Mouse (Mus musculus) intestine, embryonic 15.5 days (tissue): ENCODE data around the gene Fbxo2. TPM values are rescaled to one million over a fixed set of nuclear protein-coding genes. Genes with fewer than 3 reads are reported as not detected.
"Not testable (repeated sequence)": the region's sequence is repeated elsewhere in the genome, so short reads cannot be mapped to it uniquely, and the experiment has no call there.

Experiments used
- ATAC-seq: fragments of 200-750 bp; cut with Nextera tagmentation; 2 replicates; pipeline ENCODE4 v1.8.0; 2017; ENCODE audit warnings: moderate TSS enrichment, moderate library complexity
- H3K27ac ChIP-seq: fragments of 300-500 bp; sonication (generic); 2 replicates; pipeline ENCODE4 v1.5.1; 2015; ENCODE audit warnings: mild to moderate bottlenecking, inconsistent platforms
- H3K27me3 ChIP-seq: fragments of 300-500 bp; sonication (generic); replicated peaks from 2 replicates; pipeline ENCODE4 v1.6.1; 2015; ENCODE audit warnings: inconsistent platforms
- H3K36me3 ChIP-seq: fragments of 300-500 bp; sonication (generic); 2 replicates; pipeline ENCODE4 v1.6.1; 2015; ENCODE audit warnings: inconsistent platforms
- H3K4me1 ChIP-seq: fragments of 300-500 bp; sonication (generic); replicated peaks from 2 replicates; pipeline ENCODE4 v1.6.1; 2015; ENCODE audit warnings: inconsistent platforms
- H3K4me2 ChIP-seq: fragments of 300-500 bp; sonication (generic); replicated peaks from 2 replicates; pipeline ENCODE4 v1.6.1; 2015; ENCODE audit warnings: mild to moderate bottlenecking, inconsistent platforms
- H3K4me3 ChIP-seq: fragments of 300-500 bp; sonication (generic); replicated peaks from 2 replicates; pipeline ENCODE4 v1.5.1; 2015; ENCODE audit warnings: inconsistent platforms
- H3K9ac ChIP-seq: fragments of 300-500 bp; sonication (generic); 2 replicates; pipeline ENCODE4 v1.6.1; 2015; ENCODE audit warnings: inconsistent platforms
- H3K9me3 ChIP-seq: fragments of 300-500 bp; sonication (generic); 2 replicates; pipeline ENCODE4 v1.6.1; 2016; ENCODE audit warnings: inconsistent platforms
- WGBS: fragments of 180-500 bp; shearing (Covaris S2); methylation state at CpG from one replicate; pipeline ENCODE4 v1.1.7; 2015; 5-methylcytosine and 5-hydroxymethylcytosine counted together
- polyA plus RNA-seq: library from polyadenylated mRNA; unstranded; fragments of >200 nt; fragmentation: Nextera tagmentation; extraction: Ambion mirVana; gene quantifications from 2 replicates; pipeline ENCODE4 v1.2.1, GENCODE M21; 2015

The Fbxo2 gene
- polyA plus RNA-seq, 1 experiment from 2014 or later: 0.58 TPM

DNA sequence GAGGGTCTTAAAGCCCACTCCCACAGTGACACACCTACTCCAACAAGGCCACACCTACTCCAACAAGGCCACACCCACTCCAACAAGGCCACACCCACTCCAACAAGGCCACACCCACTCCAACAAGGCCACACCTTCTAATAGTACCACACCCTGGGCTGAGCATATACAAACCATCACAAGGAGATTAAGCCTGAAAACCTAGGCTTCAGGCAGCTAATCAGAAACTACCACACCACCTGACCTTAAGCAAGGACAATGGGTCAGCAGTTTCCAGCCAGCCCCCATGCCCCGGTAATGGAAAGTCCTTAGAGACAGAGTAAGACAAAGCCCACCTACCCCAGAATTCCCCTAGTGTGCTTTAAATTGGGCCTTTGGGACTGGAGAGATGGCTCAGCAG, 28.3 kb downstream of the Fbxo2 start:
- H3K9me3 ChIP-seq: not testable (repeated sequence)

DNA sequence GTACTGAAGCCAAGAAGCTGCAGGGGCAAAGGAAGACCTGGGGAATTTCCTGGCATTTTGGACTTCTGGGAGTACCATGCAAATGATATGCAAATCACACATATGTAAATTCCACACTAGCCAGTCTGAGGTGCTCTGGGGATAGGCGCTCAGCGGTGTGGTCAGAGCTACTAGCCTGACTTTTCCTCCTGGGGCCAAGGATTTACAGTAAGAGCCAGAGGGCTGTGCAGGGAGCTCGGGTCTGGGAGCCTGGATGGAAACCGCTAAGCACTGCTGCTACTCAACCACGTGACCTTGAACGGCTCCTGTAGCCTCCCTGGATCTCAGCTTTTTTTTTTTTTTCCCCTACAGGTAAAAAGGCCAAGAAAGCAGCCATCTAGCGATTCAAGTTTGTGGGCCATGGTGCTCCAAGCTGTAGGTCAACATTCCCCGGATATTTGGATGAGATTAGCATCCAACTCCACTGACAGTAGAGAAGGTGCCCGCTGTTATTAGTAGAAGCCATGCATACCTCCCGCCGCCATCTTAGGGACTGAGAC, 32.4 kb downstream of the Fbxo2 start:
- Histone ChIP-seq H3K4me2 (no peak overlapping the region), H3K4me1 (no peaks in the 10 kb centered on the region), H3K27ac (no peak overlapping the region), H3K36me3 (no peaks in the 10 kb centered on the region), H3K9ac (no peak overlapping the region), H3K9me3 (no peaks in the 10 kb centered on the region), H3K4me3 (no peak overlapping the region), H3K27me3 (no peaks in the 10 kb centered on the region; the same call in 1 of the 2 replicates)
- WGBS: 30% methylated on average over 11 of the region's 11 CpGs
- no peak for ATAC-seq

More for the DNA sequence above, 28.3 kb downstream of the Fbxo2 start:
- H3K36me3 ChIP-seq, ATAC-seq, H3K4me1 ChIP-seq, H3K9ac ChIP-seq, H3K4me3 ChIP-seq, H3K27ac ChIP-seq, H3K4me2 ChIP-seq, H3K27me3 ChIP-seq: not testable (repeated sequence)
- 94% methylated on average over 1 of the region's 1 CpGs for WGBS

DNA sequence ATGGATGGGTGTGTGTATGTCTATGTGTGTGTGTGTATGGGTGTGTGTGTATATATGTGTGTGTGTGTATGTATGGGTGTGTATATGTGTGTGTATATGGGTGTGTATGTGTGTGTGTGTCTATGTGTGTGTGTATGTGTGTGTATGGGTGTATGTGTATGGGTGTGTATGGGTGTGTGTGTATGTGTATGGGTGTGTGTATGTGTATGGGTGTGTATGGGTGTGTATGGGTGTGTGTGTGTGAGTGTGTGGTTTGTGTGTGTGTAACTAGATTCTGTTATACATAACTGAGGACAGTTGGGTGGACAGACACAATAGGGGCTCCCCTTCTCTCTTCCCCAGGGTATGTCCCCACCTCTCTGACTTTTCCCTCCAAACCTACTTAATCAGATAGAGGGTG, 34.0 kb downstream of the Fbxo2 start:
- Histone ChIP-seq H3K9ac (no peak overlapping the region), H3K4me2 (no peak overlapping the region), H3K27ac (no peak overlapping the region), H3K4me1 (no peaks in the 10 kb centered on the region), H3K9me3 (no peaks in the 10 kb centered on the region), H3K27me3 (peaks cover 4% of the 10 kb centered on the region), H3K4me3 (no peak overlapping the region), H3K36me3 (no peaks in the 10 kb centered on the region)
- no peak for ATAC-seq

DNA sequence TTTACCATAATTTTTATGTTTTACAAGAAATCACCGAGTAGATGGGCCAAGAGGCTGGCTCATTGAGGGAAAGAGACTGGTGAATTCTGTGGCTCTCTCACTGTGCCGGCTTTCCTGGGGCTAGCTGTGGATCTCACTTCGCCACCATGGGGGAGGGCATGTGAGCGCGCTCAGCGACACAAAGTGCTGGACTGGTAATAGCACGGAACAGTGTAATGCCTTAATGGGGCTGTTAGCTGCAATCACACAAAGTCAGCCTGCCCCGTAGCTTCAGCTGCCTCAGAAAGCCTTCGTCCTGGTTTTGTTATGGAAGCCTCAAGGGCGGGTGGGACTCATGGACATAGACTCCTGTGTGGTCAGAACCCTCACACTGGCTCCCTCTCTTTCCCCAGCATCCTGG, 38.3 kb downstream of the Fbxo2 start:
- no peak for ATAC-seq
- H3K4me2 ChIP-seq: no peak overlapping the region
- no peaks in the 10 kb centered on the region for H3K4me1 ChIP-seq
- 51% methylated on average over 10 of the region's 10 CpGs for WGBS
- no peaks in the 10 kb centered on the region for H3K9me3 ChIP-seq
- no peak overlapping the region for H3K4me3 ChIP-seq
- no peaks in the 10 kb centered on the region for H3K36me3 ChIP-seq
- no peak overlapping the region for H3K9ac ChIP-seq
- peaks cover 4% of the 10 kb centered on the region for H3K27me3 ChIP-seq
- no peak overlapping the region for H3K27ac ChIP-seq

DNA sequence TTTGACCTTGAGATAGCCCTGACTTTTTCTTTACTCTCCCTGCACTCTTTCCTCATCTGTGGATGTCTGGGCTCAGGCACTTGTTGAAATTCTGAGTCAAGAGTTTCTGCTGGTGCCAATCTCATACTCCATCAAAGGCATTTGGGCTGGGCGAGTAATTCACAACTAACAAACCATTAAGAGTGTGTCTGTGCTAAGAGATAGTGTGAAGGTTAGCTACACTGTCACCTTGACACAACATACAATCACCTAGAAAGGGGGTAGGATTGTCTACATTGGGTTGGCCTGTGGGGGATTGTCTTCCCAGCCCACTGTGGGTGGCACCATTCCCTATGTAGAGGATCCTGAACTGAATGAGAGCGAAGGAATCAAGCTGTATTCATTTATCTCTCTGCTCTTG, 43.1 kb downstream of the Fbxo2 start:
- H3K9ac ChIP-seq: no peak overlapping the region
- H3K4me1 ChIP-seq: no peaks in the 10 kb centered on the region
- 90% methylated on average over 2 of the region's 2 CpGs for WGBS
- H3K27me3 ChIP-seq: peaks cover 4% of the 10 kb centered on the region; the same call in 1 of the 2 replicates
- no peak overlapping the region for H3K4me3 ChIP-seq
- no peaks in the 10 kb centered on the region for H3K36me3 ChIP-seq
- no peak overlapping the region for H3K27ac ChIP-seq
- no peak overlapping the region for H3K4me2 ChIP-seq
- ATAC-seq: no peak
- H3K9me3 ChIP-seq: no peaks in the 10 kb centered on the region

DNA sequence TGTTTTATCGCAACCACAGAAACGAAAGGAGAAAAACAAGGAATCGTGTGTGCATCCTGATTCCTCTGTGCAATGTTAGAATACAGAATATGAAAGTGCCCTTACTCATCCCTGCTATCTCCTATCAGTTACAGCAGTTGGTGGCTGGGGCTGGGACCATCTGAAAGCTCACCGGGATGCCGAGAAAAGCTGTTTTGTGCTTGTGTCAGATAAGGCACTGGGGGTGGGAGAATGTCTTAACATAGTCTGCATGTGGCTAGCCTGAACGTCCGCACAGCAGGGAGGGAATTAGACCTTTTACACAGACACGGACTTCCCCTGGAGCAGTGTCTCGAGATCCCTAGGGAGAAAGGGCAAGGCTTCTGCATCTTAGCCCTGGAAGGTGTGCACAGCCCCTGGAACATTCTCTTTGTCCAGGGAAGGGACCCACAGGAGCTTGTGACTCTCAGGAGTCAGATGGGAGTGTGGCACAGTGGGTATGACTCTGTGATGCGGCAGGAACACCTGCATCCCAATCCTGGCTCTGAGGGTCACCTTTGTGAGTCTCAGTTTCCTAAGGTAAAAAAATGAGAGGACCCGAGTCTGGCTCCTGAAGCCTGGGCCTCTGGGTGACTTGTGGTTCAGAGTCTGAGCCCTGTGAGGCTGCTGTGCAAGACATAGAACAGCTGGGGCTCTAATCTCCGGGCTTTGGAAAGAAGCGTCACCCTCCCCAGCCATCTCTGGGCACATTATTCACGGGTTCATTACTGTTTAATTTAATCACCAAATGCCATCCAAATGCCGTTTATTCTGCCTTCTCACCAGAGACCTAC, 43.8 kb downstream of the Fbxo2 start:
- WGBS: 65% methylated on average over 15 of the region's 15 CpGs
- peak; percentile 80; the same call in 1 of the 2 replicates for ATAC-seq

DNA sequence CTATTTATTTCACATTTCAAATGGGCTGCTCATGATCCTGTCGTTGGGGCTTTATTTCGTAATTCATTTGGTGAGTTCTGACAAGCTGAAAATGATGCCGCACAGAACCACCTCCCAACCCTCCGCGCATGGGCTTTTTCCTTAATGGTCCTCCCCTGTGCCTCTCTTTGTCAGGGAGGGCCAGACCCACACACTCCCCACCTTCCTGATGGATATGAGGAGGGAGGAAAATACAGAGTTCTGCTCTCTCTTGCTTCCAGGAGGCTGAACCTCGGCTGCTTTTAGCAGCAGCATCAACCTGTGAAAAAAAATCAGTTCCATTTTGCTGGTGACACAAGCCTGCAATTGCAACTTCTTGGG, 44.4 kb downstream of the Fbxo2 start:
- Histone ChIP-seq H3K4me1 (no peaks in the 10 kb centered on the region), H3K4me3 (no peak overlapping the region), H3K9me3 (no peaks in the 10 kb centered on the region), H3K9ac (no peak overlapping the region), H3K4me2 (no peak overlapping the region), H3K27ac (no peak overlapping the region), H3K27me3 (no peaks in the 10 kb centered on the region), H3K36me3 (no peaks in the 10 kb centered on the region)
- ATAC-seq: no peak
- WGBS: 63% methylated on average over 6 of the region's 6 CpGs

More for the DNA sequence above, 43.8 kb downstream of the Fbxo2 start:
- Histone ChIP-seq H3K4me3 (no peak overlapping the region), H3K4me2 (no peak overlapping the region), H3K9ac (no peak overlapping the region), H3K27me3 (no peaks in the 10 kb centered on the region), H3K27ac (no peak overlapping the region), H3K9me3 (no peaks in the 10 kb centered on the region), H3K36me3 (no peaks in the 10 kb centered on the region), H3K4me1 (no peaks in the 10 kb centered on the region)

DNA sequence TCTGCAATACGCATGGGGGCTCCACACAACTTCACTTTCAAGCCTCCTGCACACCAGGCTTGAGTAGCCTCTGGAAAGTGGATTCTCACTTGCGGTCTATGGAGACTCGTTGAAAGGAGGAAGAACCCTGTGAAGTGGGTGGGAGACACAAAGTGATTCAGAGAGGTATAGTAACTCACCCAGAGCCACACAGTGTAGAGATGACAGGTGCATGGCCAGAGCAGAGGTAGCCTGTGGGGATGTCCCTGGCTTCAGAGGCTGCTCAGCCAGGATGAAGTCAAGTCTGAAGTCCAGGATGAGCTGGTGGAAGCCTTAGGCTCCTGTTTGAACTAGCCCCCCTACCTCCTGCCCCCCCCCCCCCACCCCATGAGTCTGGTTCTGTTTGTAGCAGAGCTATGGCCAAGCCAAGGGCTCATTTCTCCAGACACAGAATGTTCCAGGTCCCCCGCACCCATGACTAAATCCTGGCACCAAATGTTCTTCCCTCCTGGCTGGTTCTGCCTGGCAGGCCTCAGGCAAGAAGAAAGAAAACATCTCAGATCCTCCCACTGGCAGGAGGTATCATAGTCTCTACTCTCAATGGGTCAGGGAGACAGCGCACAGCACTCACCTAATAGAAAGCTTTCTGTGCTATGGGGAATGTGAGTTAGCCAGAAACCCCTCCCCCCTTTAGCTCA, 54.2 kb downstream of the Fbxo2 start:
- ATAC-seq: no peak
- Histone ChIP-seq H3K27me3 (peaks cover 4% of the 10 kb centered on the region; the same call in 1 of the 2 replicates), H3K9ac (no peak overlapping the region), H3K4me1 (no peaks in the 10 kb centered on the region), H3K9me3 (no peaks in the 10 kb centered on the region), H3K27ac (no peak overlapping the region), H3K36me3 (no peaks in the 10 kb centered on the region), H3K4me2 (no peak overlapping the region), H3K4me3 (no peak overlapping the region)
- WGBS: 55% methylated on average over 5 of the region's 5 CpGs

DNA sequence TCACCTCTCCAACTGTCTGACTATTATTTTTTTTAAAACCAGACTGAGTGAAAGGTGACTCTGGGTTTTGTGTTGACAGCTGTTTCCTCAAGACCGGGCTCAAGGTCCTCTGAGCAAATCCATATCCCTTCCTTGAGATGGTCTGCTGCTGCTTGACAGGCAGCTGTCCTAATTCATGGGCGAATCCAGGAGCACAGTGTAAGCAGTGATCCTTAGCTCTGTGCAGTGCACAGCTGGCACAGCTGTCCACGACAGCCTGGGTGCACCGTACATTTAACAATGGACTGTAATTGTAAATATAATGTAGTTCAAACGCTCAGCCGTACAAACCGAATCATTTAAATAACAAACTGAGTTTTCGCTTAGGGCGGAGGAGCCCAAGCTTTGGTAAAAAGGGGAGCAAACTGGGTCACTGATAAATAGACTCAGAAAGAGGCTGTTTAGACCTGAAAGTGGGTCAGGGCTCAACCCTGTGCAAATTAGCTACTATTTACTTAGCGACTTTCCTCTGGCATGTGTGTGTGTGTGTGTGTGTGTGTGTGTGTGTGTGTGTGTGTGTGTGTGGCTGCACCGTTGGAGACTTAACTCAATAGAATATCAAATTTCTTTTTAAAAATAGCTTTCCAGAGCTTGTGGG, 55.0 kb downstream of the Fbxo2 start:
- Histone ChIP-seq H3K4me3 (no peak overlapping the region), H3K9me3 (no peaks in the 10 kb centered on the region), H3K9ac (no peak overlapping the region), H3K27ac (no peak overlapping the region), H3K36me3 (no peaks in the 10 kb centered on the region), H3K4me1 (no peaks in the 10 kb centered on the region), H3K4me2 (no peak overlapping the region), H3K27me3 (peaks cover 9% of the 10 kb centered on the region; the same call in 1 of the 2 replicates)
- ATAC-seq: no peak
- WGBS: 35% methylated on average over 11 of the region's 11 CpGs

Other genes starting within 250 kb of the Fbxo2 start
- gene Plod1, start 223.9 kb upstream of the Fbxo2 start, polyA plus RNA-seq: 38.0 and 38.8 TPM in 2 replicates
- gene 2510039O18Rik, start 219.7 kb upstream of the Fbxo2 start, polyA plus RNA-seq: 17.5 and 18.4 TPM in 2 replicates
- not detected in 2 replicates for gene Nppb, start 174.8 kb upstream of the Fbxo2 start, polyA plus RNA-seq
- 0.21 TPM in 1 of 2 replicates, not detected in the other for gene Nppa, start 159.9 kb upstream of the Fbxo2 start, polyA plus RNA-seq
- 4.7 and 4.9 TPM in 2 replicates for gene Clcn6, start 121.8 kb upstream of the Fbxo2 start, polyA plus RNA-seq
- 18.4 TPM in 2 replicates for gene Mthfr, start 121.5 kb upstream of the Fbxo2 start, polyA plus RNA-seq
- 15.1 and 16.7 TPM in 2 replicates for gene Agtrap, start 72.6 kb upstream of the Fbxo2 start, polyA plus RNA-seq
- 32.9 and 33.9 TPM in 2 replicates for gene Mad2l2, start 30.2 kb upstream of the Fbxo2 start, polyA plus RNA-seq
- gene Draxin, start 29.9 kb upstream of the Fbxo2 start, polyA plus RNA-seq: 0.15 and 0.24 TPM in 2 replicates
- 16.0 and 17.9 TPM in 2 replicates for gene Fbxo6, start 8.5 kb upstream of the Fbxo2 start, polyA plus RNA-seq
- gene Fbxo44, start 139 bp upstream of the Fbxo2 start, polyA plus RNA-seq: 6.8 and 7.2 TPM in 2 replicates
- 0.11 and 0.21 TPM in 2 replicates for gene Disp3, start 127.3 kb downstream of the Fbxo2 start, polyA plus RNA-seq